Comparison of ENCODE assay signal across 9 mouse cellular contexts in genomic region chr6:84266736-84267135, GRCm38 (mm10).
A peak's percentile ranks its signal among the peaks of the same experiment; 100 is the strongest.
DNase-seq lines count a peak whose midpoint lies in the region; ATAC-seq lines count a peak whose summit lies in the region.
"Had no signal": no experiment of that assay in that cellular context is flagged by ENCODE, and none has a peak within 500 bp of the region (broad histone marks: within the 10 kb centered on the region; RNA-seq: fewer than 3 reads in every experiment).

No protein-coding gene starts in this region.

- no peak overlapping the region for H3K9ac ChIP-seq in kidney, embryonic 14.5 days (ENCODE audit: low read depth, low read length)
- H3K9ac ChIP-seq: liver, embryonic 14.5 days had no signal

- H3K4me2 ChIP-seq in kidney, embryonic 14.5 days (replicated peaks; ENCODE audit: low read depth, low read length): no peak overlapping the region

- peaks cover 5% of the 10 kb centered on the region; the same call in 1 of the 2 replicates for H3K4me1 ChIP-seq in kidney, embryonic 14.5 days (ENCODE audit: control insufficient read depth, insufficient read depth, low read length)

- no peak overlapping the region for H3K27ac ChIP-seq in kidney, embryonic 14.5 days (ENCODE audit: low read depth, low read length)
- H3K27ac ChIP-seq: liver, embryonic 14.5 days had no signal

- no peak overlapping the region for H3K4me3 ChIP-seq in kidney, embryonic 14.5 days (ENCODE audit: low read length)

- ATAC-seq in kidney, embryonic 14.5 days (ENCODE audit: low FRiP score, low TSS enrichment): no peak

- intact Hi-C loops in heart, postnatal 36 days (cut with DNase I): no loop called here
- intact Hi-C loops in left cerebral cortex, postnatal 10 days (cut with DNase I): no loop called here

- H3K9me3 ChIP-seq in kidney, embryonic 14.5 days (ENCODE audit: control insufficient read depth, low read length): no peaks in the 10 kb centered on the region

- peaks cover 24% of the 10 kb centered on the region for H3K27me3 ChIP-seq in kidney, embryonic 14.5 days (ENCODE audit: control insufficient read depth, insufficient read depth, low read length)

- WGBS in kidney, embryonic 14.5 days: 18% methylated on average over 13 of the region's 13 CpGs

- no peaks in the 10 kb centered on the region for H3K36me3 ChIP-seq in kidney, embryonic 14.5 days (ENCODE audit: control insufficient read depth, insufficient read depth, low read length)

- DNase-seq in kidney, adult 11 months: peak; percentile 27
- peak; percentile 50 to 61 for DNase-seq in adrenal gland, adult 18-20 months (ENCODE audit: low spot score in 2 of 2)
- peak; percentile 44 to 58 for DNase-seq in heart, postnatal 36 days
- peak; percentile 31 for DNase-seq in lung, postnatal 36 days
- no peak for DNase-seq in embryo, embryonic 10 days (ENCODE audit: low spot score)
- no peak for DNase-seq in right cerebral cortex, postnatal 36 days (ENCODE audit: low spot score in 2 of 2)
- no peak for DNase-seq in left cerebral cortex, postnatal 10 days (ENCODE audit: extremely low spot score in 1 of 2, low spot score in 2 of 2)

Comparison
In these comparisons a context has a peak if more than half of its experiments do, and no peak if none do; other contexts are left out.
1. DNase-seq: peak in kidney, adult 11 months (single experiment), adrenal gland, adult 18-20 months (2 of 2), heart, postnatal 36 days (2 of 2) and lung, postnatal 36 days (single experiment); none in embryo, embryonic 10 days (single experiment), right cerebral cortex, postnatal 36 days (0 of 2) and left cerebral cortex, postnatal 10 days (0 of 2).